In the genomic region with DNA sequence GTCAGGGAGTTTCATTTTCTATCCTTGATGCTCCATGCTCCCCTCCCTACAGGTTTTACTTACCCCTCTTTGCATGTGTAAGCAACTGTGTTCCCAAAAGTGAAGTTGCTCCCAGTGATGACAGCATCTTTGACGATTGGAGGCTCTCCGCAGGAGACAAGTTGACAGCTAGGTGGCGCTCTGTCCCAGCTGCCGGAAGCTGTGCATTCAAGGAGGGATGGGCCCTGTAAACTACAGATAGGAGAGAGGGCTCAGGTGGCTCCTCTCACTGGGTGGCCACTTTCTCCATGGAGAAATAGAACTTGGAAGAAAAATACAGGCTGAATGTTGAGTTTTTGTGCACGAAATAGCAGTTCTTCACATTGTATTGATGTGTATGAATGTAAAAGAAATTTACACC, we compare ENCODE assay signal across 9 mouse cellular contexts.
A peak's percentile ranks its signal among the peaks of the same experiment; 100 is the strongest.
DNase-seq lines count a peak whose midpoint lies in the region; ATAC-seq and TF ChIP-seq lines count a peak whose summit lies in the region.
"Had no signal": no experiment of that assay in that cellular context is flagged by ENCODE, and none has a peak within 500 bp of the region (broad histone marks: within the 10 kb centered on the region; RNA-seq: fewer than 3 reads in every experiment).

No protein-coding gene starts in this region.

- 13% methylated on average over 5 of the region's 5 CpGs for WGBS in intestine, embryonic 14.5 days
- WGBS in intestine, embryonic 15.5 days: 10% methylated on average over 5 of the region's 5 CpGs
- 7% methylated on average over 5 of the region's 5 CpGs for WGBS in forebrain, embryonic 15.5 days
- WGBS in hindbrain, embryonic 16.5 days: 9% methylated on average over 5 of the region's 5 CpGs
- 12% methylated on average over 5 of the region's 5 CpGs for WGBS in stomach, postnatal 0 days

- TF ChIP-seq EP300 in stomach, postnatal 0 days (optimal IDR thresholded peaks at IDR 0.05): no peak

- H3K4me1 ChIP-seq in intestine, embryonic 14.5 days (replicated peaks; ENCODE audit: control insufficient read depth, insufficient read depth, low read length): 0 out of 2 replicates have a peak, but pooled peaks cover 5% of the 10 kb centered on the region
- no peaks in the 10 kb centered on the region for H3K4me1 ChIP-seq in intestine, embryonic 15.5 days (replicated peaks)
- no peaks in the 10 kb centered on the region for H3K4me1 ChIP-seq in forebrain, embryonic 15.5 days
- H3K4me1 ChIP-seq in hindbrain, embryonic 16.5 days (ENCODE audit: control insufficient read depth, insufficient read depth, low read depth, low read length): 0 out of 2 replicates have a peak, but pooled peaks cover 3% of the 10 kb centered on the region
- no peaks in the 10 kb centered on the region for H3K4me1 ChIP-seq in stomach, postnatal 0 days (replicated peaks; ENCODE audit: control insufficient read depth, insufficient read depth)

- DNase-seq in intestine, embryonic 14.5 days (ENCODE audit: low spot score): peak; percentile 88
- peak; percentile 80 for DNase-seq in left cerebral cortex, postnatal 4 days
- DNase-seq in naive thymus-derived CD4-positive, alpha-beta T cell, adult 2 months (ENCODE audit: low read depth): peak; percentile 76
- peak; percentile 74 for DNase-seq in stomach, postnatal 0 days (ENCODE audit: low spot score)

- H3K9me3 ChIP-seq in intestine, embryonic 14.5 days (ENCODE audit: control insufficient read depth, low read length): no peaks in the 10 kb centered on the region
- H3K9me3 ChIP-seq in intestine, embryonic 15.5 days: no peaks in the 10 kb centered on the region
- H3K9me3 ChIP-seq in forebrain, embryonic 15.5 days: no peaks in the 10 kb centered on the region
- no peaks in the 10 kb centered on the region for H3K9me3 ChIP-seq in hindbrain, embryonic 16.5 days (ENCODE audit: control insufficient read depth, low read length)
- H3K9me3 ChIP-seq in stomach, postnatal 0 days (ENCODE audit: control insufficient read depth, low read length): no peaks in the 10 kb centered on the region
- H3K9me3 ChIP-seq: megakaryocyte, embryonic 14.5 days had no signal

- peak; percentile 96 for TF ChIP-seq CTCF in stomach, postnatal 0 days (IDR thresholded peaks at IDR 0.05; ENCODE audit: low read depth)

- peak; percentile 76 for ATAC-seq in intestine, embryonic 14.5 days (replicated peaks; ENCODE audit: low FRiP score, low TSS enrichment, low read depth)
- no peak; the same call in 1 of the 2 replicates for ATAC-seq in intestine, embryonic 15.5 days
- ATAC-seq in cerebellum, adult (ENCODE audit: insufficient number of reproducible peaks, low FRiP score, low TSS enrichment): peak; percentile 71
- ATAC-seq in forebrain, embryonic 15.5 days (replicated peaks): peak; percentile 46; the same call in 1 of the 2 replicates
- ATAC-seq in hindbrain, embryonic 16.5 days: peak; percentile 75; the same call in 1 of the 2 replicates
- ATAC-seq in stomach, postnatal 0 days (ENCODE audit: low FRiP score, low TSS enrichment): peak; percentile 60; the same call in 1 of the 2 replicates

- H3K4me2 ChIP-seq in intestine, embryonic 14.5 days (ENCODE audit: low read length): no peak overlapping the region
- no peak overlapping the region for H3K4me2 ChIP-seq in intestine, embryonic 15.5 days (replicated peaks)
- no peak overlapping the region for H3K4me2 ChIP-seq in forebrain, embryonic 15.5 days (replicated peaks)
- H3K4me2 ChIP-seq in hindbrain, embryonic 16.5 days (ENCODE audit: low read length): no peak overlapping the region
- H3K4me2 ChIP-seq in stomach, postnatal 0 days (replicated peaks; ENCODE audit: low read depth): no peak overlapping the region

- H3K36me3 ChIP-seq in intestine, embryonic 14.5 days (ENCODE audit: control insufficient read depth, insufficient read depth, low read length): peaks cover 17% of the 10 kb centered on the region; the same call in 1 of the 2 replicates
- 0 out of 2 replicates have a peak, but pooled peaks cover 5% of the 10 kb centered on the region for H3K36me3 ChIP-seq in intestine, embryonic 15.5 days
- no peaks in the 10 kb centered on the region for H3K36me3 ChIP-seq in forebrain, embryonic 15.5 days
- H3K36me3 ChIP-seq in hindbrain, embryonic 16.5 days (ENCODE audit: control insufficient read depth, insufficient read depth, low read length): no peaks in the 10 kb centered on the region
- H3K36me3 ChIP-seq in stomach, postnatal 0 days (ENCODE audit: control insufficient read depth, insufficient read depth, low read length): no peaks in the 10 kb centered on the region

- intact Hi-C loops in left cerebral cortex, postnatal 4 days (cut with DNase I): loop anchor here (10.0 kb wide), 1 partner anchor 162 kb away; no protein-coding TSS in a partner anchor

- no peaks in the 10 kb centered on the region for H3K27me3 ChIP-seq in intestine, embryonic 14.5 days (replicated peaks; ENCODE audit: control insufficient read depth, insufficient read depth, low read length)
- H3K27me3 ChIP-seq in intestine, embryonic 15.5 days (replicated peaks): no peaks in the 10 kb centered on the region
- no peaks in the 10 kb centered on the region for H3K27me3 ChIP-seq in forebrain, embryonic 15.5 days
- H3K27me3 ChIP-seq in hindbrain, embryonic 16.5 days (replicated peaks; ENCODE audit: control insufficient read depth, insufficient read depth, low read length): no peaks in the 10 kb centered on the region
- H3K27me3 ChIP-seq in stomach, postnatal 0 days (ENCODE audit: control insufficient read depth, insufficient read depth, low read length): no peaks in the 10 kb centered on the region

- H3K27ac ChIP-seq in intestine, embryonic 14.5 days (ENCODE audit: low read depth): no peak overlapping the region
- no peak overlapping the region for H3K27ac ChIP-seq in intestine, embryonic 15.5 days
- H3K27ac ChIP-seq in forebrain, embryonic 15.5 days (replicated peaks): no peak overlapping the region
- no peak overlapping the region for H3K27ac ChIP-seq in hindbrain, embryonic 16.5 days (ENCODE audit: low read depth, low read length)
- H3K27ac ChIP-seq in stomach, postnatal 0 days (replicated peaks): no peak overlapping the region

- H3K4me3 ChIP-seq in intestine, embryonic 14.5 days (ENCODE audit: low read depth, low read length): no peak overlapping the region
- no peak overlapping the region for H3K4me3 ChIP-seq in intestine, embryonic 15.5 days (replicated peaks)
- no peak overlapping the region for H3K4me3 ChIP-seq in forebrain, embryonic 15.5 days
- no peak overlapping the region for H3K4me3 ChIP-seq in hindbrain, embryonic 16.5 days (ENCODE audit: low read length)
- no peak overlapping the region for H3K4me3 ChIP-seq in stomach, postnatal 0 days (ENCODE audit: low read depth, low read length)
- H3K4me3 ChIP-seq: megakaryocyte, embryonic 14.5 days had no signal

- H3K9ac ChIP-seq in intestine, embryonic 14.5 days (ENCODE audit: low read length): no peak overlapping the region
- H3K9ac ChIP-seq in intestine, embryonic 15.5 days: no peak overlapping the region
- H3K9ac ChIP-seq in forebrain, embryonic 15.5 days (replicated peaks): no peak overlapping the region
- no peak overlapping the region for H3K9ac ChIP-seq in hindbrain, embryonic 16.5 days (ENCODE audit: low read depth, low read length)
- H3K9ac ChIP-seq in stomach, postnatal 0 days (ENCODE audit: low read length): no peak overlapping the region
